Mouse (Mus musculus) adrenal gland, postnatal 14 days (tissue): ENCODE measurements around the gene Ptprm. TPM values are rescaled to one million over a fixed set of nuclear protein-coding genes. Genes with fewer than 3 reads are reported as not detected.

Experiments
- DNase-seq: peaks from one replicate; pipeline ENCODE4 v3.0.0; 2021; ENCODE audit warnings: mixed read lengths
- total RNA-seq: library from RNA; stranded (reverse); gene quantifications from 2 replicates; pipeline ENCODE4 v1.2.3, GENCODE M21; 2021

The Ptprm gene
- total RNA-seq, 1 experiment from 2014 or later = 43.8 TPM

DNA sequence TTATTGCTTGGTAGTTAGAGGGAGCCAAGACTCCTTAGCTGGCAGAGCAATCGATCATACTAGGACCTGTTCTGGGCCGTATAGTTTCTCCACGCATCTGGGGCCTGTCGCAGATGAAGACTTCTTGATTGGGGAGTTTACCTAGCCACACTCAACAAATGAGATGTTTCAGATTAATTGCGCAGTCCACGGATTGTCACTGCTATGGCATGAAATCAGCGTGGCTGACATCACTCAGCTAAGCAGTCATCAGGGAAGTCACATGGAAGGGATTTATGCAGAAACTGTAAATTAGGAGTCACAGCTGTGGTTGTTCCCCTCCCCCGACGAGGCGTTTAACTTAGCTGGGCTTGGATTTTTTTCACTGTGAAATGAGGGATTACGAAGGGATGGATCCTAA, 479.4 kb downstream of the Ptprm start:
- DNase-seq = no peak

DNA sequence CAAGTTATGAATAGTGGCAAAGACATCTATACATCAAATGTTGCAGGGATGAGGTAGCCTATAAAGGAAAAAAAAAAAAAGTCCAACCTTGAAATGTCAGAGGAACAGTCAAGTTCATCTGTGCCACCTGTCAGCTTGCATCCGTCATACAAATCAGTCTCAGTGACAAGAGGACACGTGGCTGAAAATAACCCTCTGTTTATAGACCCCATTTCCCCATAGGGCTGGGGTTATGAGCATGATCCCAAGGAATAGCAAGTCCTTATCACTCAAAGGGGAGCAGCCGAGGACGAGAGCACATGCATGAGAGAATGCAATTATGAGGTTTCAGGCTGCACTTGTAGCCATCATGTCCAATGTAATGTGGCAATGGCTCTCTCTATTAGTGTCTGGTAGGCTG, 482.9 kb downstream of the Ptprm start:
- DNase-seq = no peak

DNA sequence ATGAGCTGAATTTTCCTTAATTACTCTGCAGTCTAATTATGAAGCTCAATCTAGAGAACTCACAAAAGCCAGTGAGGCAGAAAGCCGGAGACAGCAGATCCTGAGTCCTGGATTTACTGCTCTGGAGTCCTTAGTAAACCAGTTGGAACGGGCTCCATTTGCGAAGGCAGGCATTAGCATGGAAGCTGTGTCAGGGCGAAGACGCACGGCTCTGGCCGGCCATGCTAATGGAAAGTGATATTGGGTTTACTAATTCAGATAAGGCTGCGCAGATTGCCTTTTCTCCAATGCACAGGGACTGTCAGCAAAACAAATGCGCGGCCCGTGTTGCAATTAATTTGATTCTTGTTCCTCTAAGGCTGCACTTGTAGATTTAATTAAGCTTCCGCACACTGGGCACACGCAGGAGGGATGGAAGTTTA, 484.7 kb downstream of the Ptprm start:
- peak; percentile 6 for DNase-seq

DNA sequence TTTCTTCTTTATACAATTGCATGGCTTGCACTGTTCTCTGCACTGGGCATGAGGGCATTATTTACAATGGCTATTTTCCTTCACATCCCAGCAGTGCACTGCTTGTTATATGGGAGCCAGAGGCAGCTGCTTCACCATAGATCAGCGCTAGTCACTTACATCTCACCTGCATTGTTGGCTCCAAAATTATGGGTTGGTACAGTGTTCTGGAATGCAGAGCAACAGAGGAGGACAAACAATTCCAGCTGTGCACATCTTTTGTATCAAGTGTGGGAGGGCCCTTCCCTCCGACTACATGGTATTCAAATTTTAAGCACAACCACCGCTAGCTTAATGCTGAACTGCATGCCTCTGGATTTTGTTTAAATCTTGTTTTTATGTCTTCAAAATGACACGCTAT, 489.8 kb downstream of the Ptprm start:
- DNase-seq = no peak

DNA sequence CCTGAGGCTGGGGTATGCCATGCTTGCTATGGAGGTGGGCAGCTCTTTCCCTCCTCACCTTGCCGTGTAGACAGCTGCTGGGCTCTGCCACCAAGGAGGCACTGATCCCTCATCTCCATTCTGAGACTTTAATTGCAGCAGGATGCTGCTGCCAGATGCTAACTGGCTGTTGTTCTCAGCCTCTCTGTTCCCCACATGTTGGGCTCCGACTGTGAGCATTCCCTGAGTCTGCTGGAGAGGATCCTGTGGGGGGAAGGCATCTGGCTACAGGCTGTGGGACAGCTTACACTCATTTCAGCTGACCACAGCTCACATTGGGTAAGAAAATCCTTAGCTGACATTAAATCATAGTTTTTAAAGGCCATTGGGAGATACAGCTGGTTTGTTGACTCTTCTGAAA, 492.7 kb downstream of the Ptprm start:
- no peak for DNase-seq

DNA sequence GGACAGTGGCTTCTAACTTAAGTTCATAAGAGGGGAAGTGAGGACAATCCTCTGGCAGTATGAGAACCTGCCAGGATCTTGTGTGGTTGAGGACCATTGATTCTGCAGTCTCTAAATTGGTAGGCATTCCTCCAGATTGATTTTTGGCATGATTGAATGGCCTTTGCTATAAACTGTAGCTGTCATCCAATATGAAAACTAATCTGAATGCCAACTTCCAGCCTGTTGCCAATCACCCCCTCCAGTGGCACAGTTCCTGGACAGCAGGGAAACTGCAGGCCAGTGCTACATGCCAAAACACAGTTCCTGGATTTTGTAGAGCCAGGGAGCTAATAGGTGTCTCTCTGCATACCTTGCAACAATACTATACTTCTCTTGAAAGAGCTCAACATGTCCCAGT, 495.5 kb downstream of the Ptprm start:
- DNase-seq = peak; percentile 15

DNA sequence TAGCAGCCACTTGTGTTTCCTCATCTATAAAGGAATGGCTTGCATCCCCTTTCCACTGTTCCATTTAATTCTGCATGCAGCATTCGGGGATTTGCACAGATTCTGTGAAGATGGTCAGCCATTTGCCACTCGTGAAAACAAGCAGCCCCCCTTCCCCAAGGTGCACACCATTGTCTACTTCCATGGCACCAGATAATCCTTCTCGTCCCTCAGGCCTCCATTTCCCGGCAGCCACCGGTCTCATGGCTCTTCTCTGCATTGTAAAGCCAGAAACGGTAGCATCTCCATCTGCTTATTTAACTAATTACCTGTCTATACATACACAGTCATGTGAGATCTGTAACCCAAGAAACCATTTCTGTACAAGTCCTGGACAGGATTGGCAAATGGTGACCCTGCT, 501.8 kb downstream of the Ptprm start:
- DNase-seq = no peak

DNA sequence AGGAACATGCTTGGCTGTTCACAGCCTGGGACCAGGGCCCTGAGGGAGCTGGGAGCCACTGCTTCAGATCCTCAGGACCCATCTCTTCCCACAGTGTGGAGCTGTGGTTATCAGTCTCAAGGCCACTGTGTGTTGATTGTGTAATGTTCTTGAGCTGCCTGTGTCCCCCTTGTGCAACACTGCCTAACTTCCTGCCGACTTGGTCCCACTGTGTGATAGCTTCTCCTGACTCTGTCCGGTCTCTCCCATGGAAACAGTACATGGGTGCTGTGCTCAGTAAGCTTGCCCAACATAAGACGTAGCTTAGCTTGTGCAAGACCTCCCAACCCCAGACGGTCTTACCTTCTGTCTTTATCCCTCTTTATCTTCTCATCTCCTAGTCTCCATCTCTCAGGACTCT, 507.2 kb downstream of the Ptprm start:
- DNase-seq = peak; percentile 35

DNA sequence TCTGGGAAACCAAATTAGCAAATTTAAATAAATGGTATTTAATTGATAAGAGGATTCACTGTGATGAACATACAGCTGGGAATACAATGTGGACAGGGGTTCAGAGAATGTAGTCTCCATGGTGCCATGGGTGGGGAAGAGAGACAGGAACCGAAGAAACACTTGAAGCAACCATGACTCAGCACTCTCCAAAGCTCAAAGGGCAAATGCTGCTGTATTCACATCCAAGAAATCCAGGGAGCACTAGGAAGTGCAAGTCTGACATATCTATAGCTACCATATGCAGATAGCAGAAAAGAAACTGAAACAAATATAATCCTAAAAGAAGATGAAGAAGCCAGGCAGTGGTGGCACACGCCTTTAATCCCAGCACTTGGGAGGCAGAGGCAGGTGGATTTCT, 531.9 kb downstream of the Ptprm start:
- DNase-seq = no peak

DNA sequence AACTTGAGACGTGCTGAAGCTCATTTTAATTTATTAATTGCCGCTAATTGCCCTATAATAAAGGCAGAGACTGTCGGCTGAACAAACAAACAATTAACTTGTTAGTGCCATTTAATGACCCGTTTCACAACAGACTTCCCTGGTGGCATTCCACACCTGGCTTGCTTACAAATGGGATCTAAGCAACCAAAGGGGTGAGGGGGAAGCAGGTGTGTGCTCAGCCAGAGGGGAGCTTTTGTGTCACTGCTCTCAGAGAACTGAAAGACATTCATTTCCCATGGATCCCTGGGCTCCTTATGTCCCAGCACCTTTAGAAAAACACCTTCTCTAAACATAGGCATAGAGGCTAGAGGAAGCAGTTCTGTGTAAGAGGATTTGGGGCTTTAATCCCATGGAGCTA, 536.9 kb downstream of the Ptprm start:
- DNase-seq = no peak

DNA sequence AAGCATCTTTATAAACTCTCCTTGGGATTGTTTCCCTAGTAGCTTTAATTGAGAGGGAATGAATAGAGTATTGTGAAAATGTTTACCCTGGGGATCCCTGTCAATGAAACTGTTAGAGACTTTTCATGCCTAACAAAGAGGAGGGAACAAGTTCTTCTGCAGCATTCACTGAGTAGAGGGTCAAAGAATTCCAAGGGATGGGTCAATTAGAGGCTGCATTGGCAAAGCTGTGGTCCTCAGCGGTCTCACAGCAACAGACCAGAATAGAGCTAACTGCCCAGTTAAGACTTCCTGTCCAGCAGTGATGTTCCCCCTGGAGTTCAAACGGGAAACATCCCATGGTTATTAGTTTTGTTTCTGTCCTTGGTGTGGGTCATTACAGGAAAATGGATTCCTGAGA, 538.3 kb downstream of the Ptprm start:
- no peak for DNase-seq

DNA sequence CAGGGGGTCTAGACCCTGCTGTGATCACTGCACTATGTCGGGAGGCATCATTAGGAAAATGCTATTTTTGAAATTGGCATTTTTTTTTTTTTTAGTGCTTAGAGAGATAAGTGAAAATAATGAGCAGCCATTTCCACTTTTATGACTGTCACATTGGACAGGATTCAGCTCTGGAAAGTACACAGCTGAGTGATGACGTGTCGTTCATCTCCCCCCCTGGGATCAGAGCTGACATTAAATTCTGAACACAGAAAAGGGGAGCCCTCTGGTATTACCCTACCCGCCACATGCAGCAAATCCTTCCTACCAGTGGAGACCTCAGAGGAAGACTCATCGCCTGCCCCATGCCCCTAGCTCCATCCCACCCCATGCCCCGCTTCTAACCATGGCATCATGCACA, 540.5 kb downstream of the Ptprm start:
- no peak for DNase-seq

DNA sequence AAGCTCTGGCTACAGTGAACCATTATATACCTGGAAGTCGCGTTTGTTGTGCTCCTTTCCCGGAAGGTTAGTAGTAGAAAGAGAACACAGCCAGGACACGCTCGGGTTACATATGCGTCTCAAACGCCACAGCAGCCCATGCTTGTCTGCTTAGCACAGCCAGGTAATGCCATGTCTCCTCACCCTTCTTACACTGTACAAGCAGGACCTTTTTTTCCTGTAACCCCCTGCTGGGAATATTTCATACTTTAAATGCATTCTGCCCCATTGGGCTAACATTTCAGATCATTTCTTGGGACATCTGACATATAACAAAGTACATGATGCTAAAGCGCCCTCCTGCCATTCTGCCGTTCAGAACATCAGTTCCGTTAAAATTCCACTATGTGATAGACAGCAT, 540.9 kb downstream of the Ptprm start:
- no peak for DNase-seq

DNA sequence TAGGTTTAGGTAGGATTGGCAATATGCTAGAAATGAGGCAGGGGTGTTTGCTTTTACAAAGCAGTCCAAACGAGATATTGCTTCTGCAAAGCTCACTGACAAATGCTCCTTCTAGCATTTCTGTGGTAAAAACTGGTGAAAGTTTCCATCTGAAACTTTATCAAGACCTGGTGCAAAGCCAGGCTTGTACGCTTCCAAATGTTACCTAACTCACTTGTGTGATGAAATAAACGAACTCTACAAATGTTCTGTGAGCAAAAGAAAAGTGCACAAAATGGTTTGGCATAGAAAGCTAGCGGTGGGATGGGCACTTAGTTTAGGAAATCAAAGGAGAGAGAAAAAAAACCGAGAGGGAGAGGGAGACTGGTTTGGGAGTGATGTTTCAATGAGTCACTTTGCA, 544.5 kb downstream of the Ptprm start:
- DNase-seq = peak; percentile 32

DNA sequence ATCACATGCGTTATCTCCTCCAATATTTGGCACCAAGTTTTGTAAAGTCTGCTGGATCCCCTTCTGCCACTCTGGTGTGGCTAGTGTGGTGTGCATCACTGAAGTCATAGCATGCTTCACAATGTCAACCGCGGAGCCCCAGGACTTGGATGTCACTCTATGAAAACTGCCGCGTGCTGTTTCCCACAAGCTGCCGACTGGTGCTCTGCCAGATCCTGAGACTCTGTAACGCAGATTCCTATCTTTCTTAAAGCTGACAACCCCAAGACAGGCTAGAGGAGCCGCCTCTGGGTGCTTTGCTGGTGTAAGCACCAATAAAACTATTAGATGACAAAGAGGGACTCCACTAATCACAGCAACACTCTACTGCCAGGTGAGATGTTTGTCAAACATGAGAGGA, 546.1 kb downstream of the Ptprm start:
- no peak for DNase-seq

DNA sequence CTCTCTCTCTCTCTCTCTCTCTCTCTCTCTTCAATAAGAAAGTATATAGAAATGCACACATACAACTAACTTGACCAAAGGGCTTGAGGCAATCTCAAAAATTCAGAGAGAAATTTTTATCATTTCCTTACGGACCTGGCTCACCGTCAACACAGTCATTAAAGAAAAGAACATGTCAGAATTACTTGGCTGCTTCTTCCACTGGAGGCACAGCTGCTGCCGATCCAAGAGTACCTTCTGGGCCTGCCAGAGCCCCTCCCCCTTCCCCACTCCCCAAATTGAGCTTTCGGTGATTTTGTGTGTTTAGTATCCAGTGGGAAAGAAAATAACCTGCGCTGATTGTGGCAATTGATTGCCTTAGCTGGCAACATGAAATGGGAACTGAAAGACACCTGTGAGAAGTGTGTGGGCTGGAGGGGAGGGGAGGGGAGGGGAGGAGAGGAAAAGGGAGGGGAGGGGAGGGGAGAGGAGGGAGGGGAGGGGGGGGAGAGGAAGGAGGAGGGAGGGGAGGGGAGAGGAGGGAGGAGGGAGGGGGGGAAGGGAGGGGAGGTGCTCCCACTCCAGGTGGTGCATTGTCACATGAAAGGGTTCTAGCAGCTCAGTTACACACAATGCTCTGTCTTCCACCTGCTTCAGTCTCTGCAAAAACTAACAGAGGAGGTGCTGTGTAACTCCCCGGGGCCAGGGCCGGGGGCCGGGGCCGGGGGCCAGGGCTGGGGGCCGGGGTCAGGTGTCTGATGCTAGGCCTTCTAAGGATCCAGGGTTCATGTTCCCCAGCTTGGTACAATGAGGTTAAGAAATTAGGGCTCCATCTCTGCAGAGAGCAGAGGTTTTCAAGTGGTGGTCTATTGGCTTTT, 552.2 kb downstream of the Ptprm start:
- DNase-seq = no peak

DNA sequence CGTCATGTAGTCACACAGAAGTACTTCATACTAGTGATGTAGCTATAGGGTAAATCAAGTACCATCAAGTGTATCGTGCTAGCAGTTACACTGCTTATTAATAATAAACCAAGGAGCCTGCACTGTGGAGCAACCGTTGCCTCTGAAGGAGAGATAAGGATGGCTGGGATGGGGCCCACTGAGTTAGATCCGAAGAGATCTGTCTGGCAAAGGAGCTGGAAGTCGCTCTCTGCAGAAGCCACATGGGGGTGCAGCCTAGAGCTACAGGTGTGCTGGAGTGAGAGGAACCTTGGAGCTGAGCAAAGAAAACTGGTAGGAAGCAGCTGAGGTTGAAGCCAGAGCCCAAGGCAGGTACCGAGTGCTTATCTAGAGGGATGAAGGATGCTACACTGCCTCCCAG, 554.0 kb downstream of the Ptprm start:
- no peak for DNase-seq

DNA sequence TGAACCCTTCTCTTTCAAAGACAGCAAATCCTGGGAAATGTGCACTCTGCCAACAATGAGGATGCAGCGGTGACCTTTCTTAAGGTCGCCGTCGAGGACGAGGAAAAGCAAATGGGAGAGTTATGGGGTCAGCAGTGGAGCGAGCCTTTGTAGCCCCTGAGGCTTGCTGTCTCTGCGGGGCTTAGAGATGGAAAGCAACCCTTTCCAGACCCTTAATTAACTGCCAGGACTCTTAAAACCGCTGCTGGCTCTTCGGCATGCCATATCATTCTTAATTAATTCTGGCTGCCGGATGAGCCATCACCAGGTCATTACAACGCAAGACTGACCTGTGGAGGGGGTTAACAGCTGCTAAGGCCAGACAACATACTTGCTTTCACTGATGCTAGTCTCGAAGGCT, 568.1 kb downstream of the Ptprm start:
- DNase-seq = no peak

DNA sequence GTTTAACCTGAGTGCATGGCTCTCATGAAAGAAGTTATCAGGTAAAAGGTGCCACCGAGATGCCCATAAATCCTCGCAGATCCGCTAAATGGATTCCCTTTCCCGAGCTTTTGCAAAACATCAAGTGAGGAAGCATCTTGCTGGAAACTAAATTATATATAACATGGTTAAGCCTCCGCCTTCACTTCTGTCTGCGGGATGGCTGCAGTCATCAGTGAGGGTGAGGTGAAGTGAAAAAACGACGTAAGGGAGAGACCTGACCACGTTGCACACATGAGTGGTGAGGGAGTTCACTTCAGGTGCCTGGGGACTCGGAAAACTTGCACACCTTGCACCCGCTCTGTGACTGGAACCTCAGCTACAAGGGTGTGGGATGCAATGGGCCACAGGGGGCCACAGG, 568.7 kb downstream of the Ptprm start:
- no peak for DNase-seq

DNA sequence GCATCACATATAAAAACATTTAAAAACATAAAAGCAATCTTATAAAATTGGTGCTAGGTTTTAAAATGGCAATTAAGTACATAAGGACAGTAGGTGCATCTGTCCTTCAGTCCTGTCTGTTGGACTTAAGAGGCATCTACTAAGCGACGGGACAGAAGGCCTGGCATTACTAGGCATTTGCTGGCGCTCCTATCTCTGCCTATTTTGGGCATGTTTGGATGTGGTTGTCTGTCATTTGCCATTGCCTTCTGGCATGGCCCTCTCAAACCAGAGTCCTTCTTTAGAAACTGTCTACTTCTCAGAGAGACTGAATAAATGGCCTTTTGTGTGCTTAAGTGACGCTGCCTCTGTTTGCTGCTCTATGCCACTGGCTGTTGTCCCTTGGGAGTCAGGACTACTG, 570.7 kb downstream of the Ptprm start:
- no peak for DNase-seq

DNA sequence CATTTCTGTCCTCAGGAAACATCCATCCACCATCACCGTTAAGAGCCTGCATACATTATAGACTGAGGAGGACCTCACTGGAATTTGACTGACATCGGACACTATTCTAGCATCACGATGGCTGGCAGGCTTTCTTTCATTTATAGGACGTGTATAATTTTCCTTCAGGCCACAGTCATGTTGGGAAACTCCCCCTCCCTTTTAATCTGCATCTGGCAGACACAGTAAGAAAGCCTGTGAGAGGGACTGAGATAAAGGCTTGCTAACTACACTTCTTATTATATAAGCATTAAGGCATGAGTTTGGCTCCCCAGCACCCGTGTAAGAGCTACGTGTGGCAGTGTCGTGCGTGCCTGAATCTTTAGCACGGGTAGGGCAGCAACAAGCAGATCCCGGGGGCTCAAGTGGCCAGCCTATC, 571.2 kb downstream of the Ptprm start:
- no peak for DNase-seq

DNA sequence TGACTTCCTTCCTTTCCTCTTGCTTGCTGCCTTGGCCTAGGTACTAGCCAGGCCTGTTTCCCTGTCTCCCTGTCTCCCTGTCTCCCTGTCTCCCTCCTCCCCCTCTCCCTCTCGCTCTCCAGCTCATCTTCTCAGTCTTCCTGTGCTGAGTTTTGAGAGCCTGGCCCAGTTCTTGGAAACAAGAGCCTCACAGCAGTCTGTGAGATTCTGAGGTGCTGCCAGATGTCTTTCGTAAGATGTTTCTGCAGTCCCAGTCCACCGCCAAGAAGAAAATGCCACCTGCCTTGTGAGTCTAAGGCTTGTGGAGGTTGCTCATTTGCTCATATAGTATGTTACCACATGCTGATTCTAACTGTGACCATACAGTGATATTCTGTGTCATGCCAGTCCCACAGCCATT, 572.3 kb downstream of the Ptprm start:
- DNase-seq = peak; percentile 41

DNA sequence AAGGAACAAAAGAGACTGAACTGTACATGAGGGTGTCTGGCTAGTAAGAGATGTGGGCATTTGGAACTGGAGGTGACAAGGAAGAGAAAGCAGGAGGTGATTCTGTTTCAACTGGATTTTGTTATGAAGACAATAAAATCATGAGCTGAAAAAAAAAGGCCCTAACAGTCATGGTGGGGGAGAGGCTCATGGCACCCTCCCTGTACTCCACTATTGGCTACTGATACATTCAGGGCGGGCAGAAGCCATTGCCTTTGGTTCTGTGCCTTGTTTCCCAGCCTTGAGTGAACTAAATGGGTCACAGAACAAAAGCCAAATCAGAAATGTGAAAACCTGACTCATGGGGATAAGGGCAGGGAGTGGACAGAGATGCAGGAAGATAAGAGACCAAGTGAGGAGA, 575.2 kb downstream of the Ptprm start:
- peak; percentile 16 for DNase-seq
